Mouse (Mus musculus) monocyte, adult 5-6 weeks (primary cell): ENCODE data around the gene Gm10198. TPM values are rescaled to one million over a fixed set of nuclear protein-coding genes. Genes with fewer than 3 reads are reported as not detected.

Experiments
- ATAC-seq: fragments of 153-309, 156-312 bp; replicated peaks from 2 replicates; pipeline ENCODE4 v1.8.0; 2017; ENCODE audit warnings: mild to moderate bottlenecking; ENCODE audit not compliant: low TSS enrichment, insufficient number of reproducible peaks, severe bottlenecking, poor library complexity, low FRiP score
- total RNA-seq: library from RNA; stranded (forward); fragments of 200-1000, 200-491, 200-594 nt; gene quantifications from 3 replicates; pipeline ENCODE4 v1.2.3, GENCODE M21; 2017

The Gm10198 gene
- total RNA-seq, 1 experiment from 2014 or later: not detected

DNA sequence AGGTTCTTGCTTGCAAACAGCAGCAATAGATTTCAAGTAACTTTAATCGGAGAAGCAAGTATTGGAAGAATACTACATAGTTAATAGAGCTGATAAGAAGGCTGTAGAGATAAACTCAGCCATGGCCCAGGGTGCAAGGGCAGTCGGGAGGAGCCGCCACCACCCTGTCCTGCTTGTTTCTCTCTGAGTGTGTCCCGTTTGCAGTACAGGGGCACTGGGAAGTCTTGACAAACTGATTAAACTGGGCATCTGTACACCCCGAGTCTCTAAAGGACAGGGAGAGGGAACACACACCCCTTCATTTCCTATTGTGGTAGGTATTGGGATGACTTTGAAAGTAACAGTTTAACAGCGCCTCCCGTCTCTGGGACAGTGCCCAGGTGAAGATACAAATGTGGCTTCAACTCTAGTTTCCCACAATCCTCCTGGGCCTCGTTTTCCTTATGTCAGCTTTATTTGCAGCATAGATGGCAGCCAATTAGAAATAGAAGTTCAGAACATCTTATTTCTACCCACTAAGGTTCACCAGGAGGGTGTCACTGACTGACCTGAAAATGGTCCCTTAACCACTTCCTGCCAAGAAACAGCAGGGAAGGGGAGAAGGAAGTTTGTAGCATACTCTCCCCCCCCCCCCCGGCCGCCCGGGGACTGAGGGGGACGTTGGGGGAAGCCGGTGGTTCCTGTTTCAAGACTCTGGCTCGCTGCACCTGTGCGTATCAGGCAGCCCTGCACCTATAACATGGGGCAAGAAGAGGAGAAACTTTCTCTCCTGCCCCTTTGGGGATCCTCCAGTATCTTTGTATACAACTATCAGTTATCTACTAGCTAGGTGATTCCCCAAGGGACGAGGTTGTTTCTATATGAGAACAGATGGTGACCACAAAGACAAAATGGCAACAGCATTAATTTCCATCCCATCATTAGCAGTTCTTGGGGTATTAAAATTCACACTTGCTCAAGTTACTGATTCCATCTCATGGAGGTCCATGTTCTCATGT lies 41.9 kb downstream of the Gm10198 start:
- ATAC-seq: peak; percentile 34; the same call in 1 of the 2 replicates

DNA sequence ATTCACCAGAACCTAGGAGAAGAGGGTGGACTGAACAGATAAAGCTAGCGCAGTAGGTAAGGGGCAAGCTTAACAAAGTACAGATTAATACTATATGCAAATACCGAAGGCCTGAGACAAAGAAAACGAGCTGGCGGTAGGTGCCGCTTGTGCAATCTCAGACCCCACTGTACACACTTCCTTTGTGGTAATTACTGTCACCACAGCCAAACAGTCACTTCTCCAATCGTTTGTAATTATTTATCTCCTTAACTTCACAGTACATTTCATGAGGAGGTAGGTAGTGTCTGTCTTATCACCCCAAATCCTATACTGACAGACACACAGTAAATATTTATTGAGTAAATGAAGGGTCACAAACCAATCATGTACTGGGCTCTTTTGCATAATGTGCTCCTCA lies 47.7 kb downstream of the Gm10198 start:
- ATAC-seq: peak; percentile 68; the same call in 1 of the 2 replicates

Other genes starting within 250 kb of the Gm10198 start
- gene Gpbp1, start 102.7 kb upstream of the Gm10198 start, total RNA-seq: 221 to 257 TPM (median 240 TPM) in 3 replicates
- gene Gm49496, start 42.8 kb upstream of the Gm10198 start, total RNA-seq: not detected in 3 replicates
- 27.2 to 49.4 TPM (median 41.8 TPM) in 3 replicates for gene Mier3, start 88.2 kb downstream of the Gm10198 start, total RNA-seq
- gene Map3k1, start 216.2 kb downstream of the Gm10198 start, total RNA-seq: 89.3 to 167 TPM (median 89.4 TPM) in 3 replicates